Mouse (Mus musculus) liver, adult 2 months (tissue): ENCODE measurements around the gene Usp44.

Experiments
- CTCF ChIP-seq: fragments of 200-500 bp; IDR thresholded peaks from 2 replicates; pipeline ENCODE4 v1.5.1; 2011; ENCODE audit warnings: low read depth, low read length, control low read depth
- POLR2A ChIP-seq: fragments of 200-500 bp; IDR thresholded peaks from 2 replicates; pipeline ENCODE4 v1.6.1; 2011; ENCODE audit warnings: low read length, control low read depth; ENCODE audit not compliant: insufficient read depth; ENCODE audit errors: extremely low read depth

- TF ChIP-seq CTCF (no peak), POLR2A (no peak)
Measured at GRCm38 (mm10) chr10:93855126-93855525, 23.8 kb downstream of the Usp44 start.
